Mouse (Mus musculus): ENCODE measurements at regions not wholly inside any gene's neighbourhood (a gene's known extent, or its start where the extent isn't known, plus 50 kb on each side); places are given as distances from the start of the nearest gene placed in this dataset.

DNA sequence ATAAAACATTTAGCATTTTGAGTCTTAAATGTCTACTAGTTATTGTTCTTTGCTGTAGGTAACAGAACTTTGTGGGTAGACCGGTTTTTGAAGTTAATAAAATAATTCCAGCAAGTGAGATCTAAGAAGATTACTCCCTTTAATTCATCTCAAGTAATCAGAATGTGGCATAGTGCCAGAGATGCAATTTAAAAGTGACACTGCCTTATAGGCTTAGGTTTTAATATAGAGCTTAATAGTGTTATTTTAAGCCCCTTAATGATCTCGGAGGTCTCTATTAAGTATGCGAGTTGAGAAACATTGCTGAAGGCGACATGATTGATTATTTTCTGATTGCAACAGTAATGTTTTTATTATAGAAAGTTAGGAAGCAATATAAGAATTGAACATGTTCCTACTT lies 78.3 kb downstream of the Ccdc71l start:
- Histone ChIP-seq H3K9ac (replicated peaks; ENCODE audit: low read depth, low read length) (no peak overlapping the region), H3K36me3 (ENCODE audit: control insufficient read depth, insufficient read depth, low read length) (no peaks in the 10 kb centered on the region), H3K4me1 (ENCODE audit: control insufficient read depth, insufficient read depth, low read length) (no peaks in the 10 kb centered on the region), H3K27me3 (ENCODE audit: control insufficient read depth, insufficient read depth, low read length) (no peaks in the 10 kb centered on the region), H3K4me2 (ENCODE audit: low read depth, low read length) (no peak overlapping the region), H3K27ac (ENCODE audit: low read depth, low read length) (no peak overlapping the region), H3K4me3 (ENCODE audit: low read depth, low read length) (no peak overlapping the region), H3K9me3 (ENCODE audit: control insufficient read depth, low read length) (no peaks in the 10 kb centered on the region)
- no peak for ATAC-seq (ENCODE audit: low read depth)
- WGBS, result 81% methylated on average over 4 of the region's 4 CpGs

DNA sequence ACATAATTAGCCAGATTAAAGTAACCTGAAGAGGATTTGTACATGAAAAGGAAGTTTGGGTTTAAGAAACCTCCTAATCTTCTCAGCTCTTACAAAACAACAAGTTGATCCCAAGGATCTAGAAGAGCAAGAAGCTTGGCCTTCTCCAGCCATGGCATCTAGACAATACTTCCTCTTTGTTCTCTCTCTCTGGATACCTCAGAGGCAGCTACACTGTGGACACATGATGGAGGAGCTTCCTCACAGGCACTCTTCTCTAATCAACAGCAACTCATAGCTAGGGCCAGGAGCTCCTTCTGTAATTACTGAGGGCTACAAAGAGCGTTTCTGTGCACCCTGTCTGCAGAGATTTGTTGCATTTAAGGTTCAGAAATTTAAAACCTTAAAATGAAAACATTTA lies 79.9 kb downstream of the Ccdc71l start:
- H3K27me3 ChIP-seq (ENCODE audit: control insufficient read depth, insufficient read depth, low read length), result no peaks in the 10 kb centered on the region
- no peak for ATAC-seq (ENCODE audit: low read depth)
- H3K9me3 ChIP-seq (ENCODE audit: control insufficient read depth, low read length), result no peaks in the 10 kb centered on the region
- H3K9ac ChIP-seq (replicated peaks; ENCODE audit: low read depth, low read length), result no peak overlapping the region
- H3K4me1 ChIP-seq (ENCODE audit: control insufficient read depth, insufficient read depth, low read length), result no peaks in the 10 kb centered on the region
- no peak overlapping the region for H3K27ac ChIP-seq (ENCODE audit: low read depth, low read length)
- 75% methylated on average over 1 of the region's 1 CpGs for WGBS
- no peak overlapping the region for H3K4me2 ChIP-seq (ENCODE audit: low read depth, low read length)
- H3K4me3 ChIP-seq (ENCODE audit: low read depth, low read length), result no peak overlapping the region
- no peaks in the 10 kb centered on the region for H3K36me3 ChIP-seq (ENCODE audit: control insufficient read depth, insufficient read depth, low read length)

DNA sequence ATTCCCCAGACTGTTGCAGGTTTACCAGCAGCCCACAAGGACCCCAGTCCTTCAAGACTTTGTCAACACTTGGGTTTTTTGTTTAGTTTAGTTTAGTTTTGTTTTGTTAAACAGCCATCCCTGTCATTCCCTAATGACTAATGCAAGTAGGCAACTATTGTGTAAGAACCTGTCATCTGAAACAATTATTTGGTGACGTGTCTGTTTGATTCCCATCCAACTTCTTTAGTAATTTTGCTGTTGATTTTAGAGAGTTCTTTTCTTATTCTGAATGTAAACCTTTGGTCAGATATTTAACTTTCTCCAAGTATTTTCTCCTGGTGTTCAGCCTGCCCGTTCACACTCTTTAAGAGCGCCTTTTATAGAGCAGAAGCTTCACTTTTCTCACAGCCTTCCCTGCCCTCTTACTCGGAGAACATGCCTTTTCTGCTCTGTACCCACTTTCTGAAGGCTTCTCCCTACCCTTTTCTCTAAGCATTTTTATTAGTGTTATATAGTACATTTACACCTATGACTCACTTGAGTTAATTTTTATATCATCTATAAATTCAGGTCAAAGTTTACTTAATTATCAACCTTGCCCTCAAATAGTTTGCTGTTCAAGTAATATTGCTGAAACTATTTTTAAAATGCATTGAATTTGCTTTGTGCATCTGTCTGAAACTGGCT lies 82.0 kb downstream of the Ccdc71l start:
- H3K9me3 ChIP-seq (ENCODE audit: control insufficient read depth, low read length), result no peaks in the 10 kb centered on the region
- no peak overlapping the region for H3K9ac ChIP-seq (replicated peaks; ENCODE audit: low read depth, low read length)
- 85% methylated on average over 4 of the region's 4 CpGs for WGBS
- H3K4me2 ChIP-seq (ENCODE audit: low read depth, low read length), result no peak overlapping the region
- ATAC-seq (ENCODE audit: low read depth), result no peak
- no peaks in the 10 kb centered on the region for H3K36me3 ChIP-seq (ENCODE audit: control insufficient read depth, insufficient read depth, low read length)
- no peak overlapping the region for H3K4me3 ChIP-seq (ENCODE audit: low read depth, low read length)
- H3K4me1 ChIP-seq (ENCODE audit: control insufficient read depth, insufficient read depth, low read length), result no peaks in the 10 kb centered on the region
- no peak overlapping the region for H3K27ac ChIP-seq (ENCODE audit: low read depth, low read length)
- H3K27me3 ChIP-seq (ENCODE audit: control insufficient read depth, insufficient read depth, low read length), result no peaks in the 10 kb centered on the region

DNA sequence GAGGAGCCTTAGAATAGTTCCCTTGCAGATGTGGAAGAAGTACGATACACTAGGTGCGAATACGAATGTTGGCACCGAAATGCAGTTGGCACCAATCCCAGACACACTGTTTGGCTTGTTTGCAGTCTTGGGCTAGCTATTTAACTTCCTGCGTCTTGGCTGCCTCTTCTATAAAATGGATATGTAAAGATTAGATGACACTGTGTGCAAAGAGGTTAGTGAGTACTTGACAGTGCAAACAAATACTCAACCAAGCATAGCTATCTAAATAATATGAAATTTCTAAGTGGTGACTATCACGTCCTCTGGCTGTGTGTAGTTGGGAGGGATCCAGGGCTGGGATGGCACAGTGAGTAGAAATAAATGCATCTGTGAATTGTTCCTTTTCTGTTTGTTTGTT lies 86.9 kb downstream of the Ccdc71l start:
- no peaks in the 10 kb centered on the region for H3K4me1 ChIP-seq (ENCODE audit: control insufficient read depth, insufficient read depth, low read length)
- H3K4me2 ChIP-seq (ENCODE audit: low read depth, low read length), result no peak overlapping the region
- no peak overlapping the region for H3K4me3 ChIP-seq (ENCODE audit: low read depth, low read length)
- H3K9ac ChIP-seq (replicated peaks; ENCODE audit: low read depth, low read length), result no peak overlapping the region
- H3K9me3 ChIP-seq (ENCODE audit: control insufficient read depth, low read length), result no peaks in the 10 kb centered on the region
- no peak for ATAC-seq (ENCODE audit: low read depth)
- H3K27ac ChIP-seq (ENCODE audit: low read depth, low read length), result no peak overlapping the region
- no peaks in the 10 kb centered on the region for H3K27me3 ChIP-seq (ENCODE audit: control insufficient read depth, insufficient read depth, low read length)
- WGBS, result 80% methylated on average over 6 of the region's 6 CpGs
- no peaks in the 10 kb centered on the region for H3K36me3 ChIP-seq (ENCODE audit: control insufficient read depth, insufficient read depth, low read length)

DNA sequence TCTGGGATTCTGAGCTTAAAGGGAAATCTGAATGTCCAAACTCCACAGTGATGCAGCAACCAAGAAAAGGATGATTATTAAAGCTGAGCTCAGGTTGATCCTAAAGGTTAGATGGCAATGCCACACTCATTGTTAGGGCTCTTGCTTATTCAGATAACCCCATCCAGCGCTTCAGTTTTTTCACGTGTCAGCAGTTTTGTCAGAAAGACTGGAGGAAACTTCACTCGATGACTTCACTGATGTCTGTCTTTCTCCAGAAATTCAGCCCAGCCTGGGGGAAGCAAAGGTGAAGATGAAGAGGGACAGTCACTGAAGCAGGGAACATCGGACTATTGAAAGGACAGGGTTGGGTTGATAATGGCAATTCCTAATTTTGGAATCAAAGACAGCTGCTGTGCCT lies 91.4 kb downstream of the Ccdc71l start:
- 85% methylated on average over 4 of the region's 4 CpGs for WGBS
- H3K9ac ChIP-seq (replicated peaks; ENCODE audit: low read depth, low read length), result no peak overlapping the region
- no peak for ATAC-seq (ENCODE audit: low read depth)

DNA sequence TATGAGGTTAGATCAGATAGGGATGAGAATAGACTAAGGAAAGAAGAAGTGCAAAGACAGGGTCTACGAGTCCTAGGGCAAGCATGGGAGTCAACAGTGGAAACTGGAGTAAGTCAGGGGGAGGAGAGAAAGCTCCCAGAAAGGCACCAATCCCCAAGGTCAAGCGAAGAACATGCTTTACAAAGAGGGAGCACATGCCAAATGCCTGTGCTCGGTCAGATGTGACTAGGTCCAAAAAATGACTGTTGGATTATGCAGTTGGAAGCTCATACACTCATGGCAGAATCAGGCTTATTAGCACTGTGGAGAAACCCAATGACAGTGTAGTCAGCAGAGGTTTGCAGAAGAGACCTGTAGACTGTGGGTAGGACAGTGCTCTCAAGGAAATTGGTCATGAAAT lies 100.9 kb downstream of the Ccdc71l start:
- Histone ChIP-seq H3K27ac (ENCODE audit: low read depth, low read length) (no peak overlapping the region), H3K4me2 (ENCODE audit: low read depth, low read length) (no peak overlapping the region), H3K36me3 (ENCODE audit: control insufficient read depth, insufficient read depth, low read length) (no peaks in the 10 kb centered on the region), H3K4me1 (ENCODE audit: control insufficient read depth, insufficient read depth, low read length) (no peaks in the 10 kb centered on the region), H3K9ac (replicated peaks; ENCODE audit: low read depth, low read length) (no peak overlapping the region), H3K27me3 (ENCODE audit: control insufficient read depth, insufficient read depth, low read length) (no peaks in the 10 kb centered on the region), H3K9me3 (ENCODE audit: control insufficient read depth, low read length) (no peaks in the 10 kb centered on the region), H3K4me3 (ENCODE audit: low read depth, low read length) (no peak overlapping the region)
- 89% methylated on average over 3 of the region's 3 CpGs for WGBS
- ATAC-seq (ENCODE audit: low read depth), result no peak

More for the DNA sequence above, 91.4 kb downstream of the Ccdc71l start:
- H3K27me3 ChIP-seq (ENCODE audit: control insufficient read depth, insufficient read depth, low read length), result no peaks in the 10 kb centered on the region
- no peak overlapping the region for H3K4me2 ChIP-seq (ENCODE audit: low read depth, low read length)
- no peak overlapping the region for H3K27ac ChIP-seq (ENCODE audit: low read depth, low read length)
- no peaks in the 10 kb centered on the region for H3K9me3 ChIP-seq (ENCODE audit: control insufficient read depth, low read length)
- no peaks in the 10 kb centered on the region for H3K4me1 ChIP-seq (ENCODE audit: control insufficient read depth, insufficient read depth, low read length)
- no peak overlapping the region for H3K4me3 ChIP-seq (ENCODE audit: low read depth, low read length)
- H3K36me3 ChIP-seq (ENCODE audit: control insufficient read depth, insufficient read depth, low read length), result no peaks in the 10 kb centered on the region

DNA sequence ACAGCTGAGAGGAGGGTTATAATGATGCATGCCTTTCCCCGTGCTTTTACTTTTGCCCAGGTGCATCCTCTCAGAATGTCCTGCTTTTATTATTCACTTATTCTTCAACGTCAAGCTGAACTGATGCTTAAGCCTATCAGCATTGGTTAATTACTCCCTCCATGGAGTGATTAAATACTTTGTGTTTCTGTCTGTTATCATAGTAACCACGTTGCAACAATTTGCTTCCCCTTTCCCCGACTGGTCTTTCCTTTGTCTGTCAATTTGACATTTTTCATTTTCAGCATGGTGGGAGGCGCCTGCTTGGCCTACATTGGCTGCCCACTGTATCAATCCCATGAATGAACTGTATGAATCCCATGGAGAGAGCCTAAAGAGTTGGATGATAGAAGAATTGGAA lies 101.8 kb downstream of the Ccdc71l start:
- H3K4me1 ChIP-seq (ENCODE audit: control insufficient read depth, insufficient read depth, low read length), result no peaks in the 10 kb centered on the region
- ATAC-seq (ENCODE audit: low read depth), result no peak
- no peaks in the 10 kb centered on the region for H3K27me3 ChIP-seq (ENCODE audit: control insufficient read depth, insufficient read depth, low read length)
- H3K27ac ChIP-seq (ENCODE audit: low read depth, low read length), result no peak overlapping the region
- no peaks in the 10 kb centered on the region for H3K9me3 ChIP-seq (ENCODE audit: control insufficient read depth, low read length)
- no peak overlapping the region for H3K4me2 ChIP-seq (ENCODE audit: low read depth, low read length)
- 71% methylated on average over 5 of the region's 5 CpGs for WGBS
- H3K4me3 ChIP-seq (ENCODE audit: low read depth, low read length), result no peak overlapping the region
- H3K36me3 ChIP-seq (ENCODE audit: control insufficient read depth, insufficient read depth, low read length), result no peaks in the 10 kb centered on the region
- no peak overlapping the region for H3K9ac ChIP-seq (replicated peaks; ENCODE audit: low read depth, low read length)

DNA sequence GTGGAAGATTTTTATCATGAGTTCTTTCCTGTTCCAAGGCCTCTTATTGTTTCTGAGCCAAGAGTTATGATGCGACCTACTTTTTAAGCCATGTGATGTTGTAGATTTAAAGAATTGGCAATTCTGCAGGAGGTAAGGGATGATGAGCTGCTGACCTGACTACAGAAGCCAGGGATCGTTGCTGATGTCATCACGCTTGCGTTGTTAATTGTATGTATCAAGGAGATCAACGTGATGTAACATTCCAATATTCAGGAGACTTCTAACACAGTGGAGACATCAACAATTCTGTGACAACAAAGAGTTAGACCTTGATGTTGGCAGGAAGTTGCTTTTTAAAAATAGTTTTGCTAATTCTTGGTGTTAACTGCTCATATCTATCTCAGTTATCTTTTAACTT lies 102.5 kb downstream of the Ccdc71l start:
- Histone ChIP-seq H3K27ac (ENCODE audit: low read depth, low read length) (no peak overlapping the region), H3K9me3 (ENCODE audit: control insufficient read depth, low read length) (no peaks in the 10 kb centered on the region), H3K4me2 (ENCODE audit: low read depth, low read length) (no peak overlapping the region), H3K4me3 (ENCODE audit: low read depth, low read length) (no peak overlapping the region), H3K27me3 (ENCODE audit: control insufficient read depth, insufficient read depth, low read length) (no peaks in the 10 kb centered on the region), H3K4me1 (ENCODE audit: control insufficient read depth, insufficient read depth, low read length) (no peaks in the 10 kb centered on the region), H3K9ac (replicated peaks; ENCODE audit: low read depth, low read length) (no peak overlapping the region), H3K36me3 (ENCODE audit: control insufficient read depth, insufficient read depth, low read length) (no peaks in the 10 kb centered on the region)
- 95% methylated on average over 5 of the region's 5 CpGs for WGBS
- ATAC-seq (ENCODE audit: low read depth), result no peak

DNA sequence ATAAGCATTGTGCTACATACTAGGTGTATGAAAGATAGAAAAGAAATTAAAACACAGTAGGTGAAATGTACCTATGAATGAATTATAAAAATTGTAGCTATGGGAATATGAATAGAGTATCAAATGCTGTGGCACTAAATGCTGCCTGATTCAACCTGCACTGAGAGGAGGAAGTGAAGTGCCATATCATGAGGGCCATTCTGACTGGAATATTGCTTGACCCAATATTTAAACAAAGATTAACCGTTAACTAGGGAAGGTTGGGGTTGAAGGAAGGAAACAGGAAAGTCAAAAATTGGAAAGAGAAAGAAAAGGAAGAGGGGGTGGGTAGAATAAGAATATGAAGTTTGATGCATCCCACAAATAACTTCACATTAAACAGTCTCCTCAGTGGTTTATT lies 103.8 kb downstream of the Ccdc71l start:
- no peak for ATAC-seq (ENCODE audit: low read depth)
- H3K36me3 ChIP-seq (ENCODE audit: control insufficient read depth, insufficient read depth, low read length), result no peaks in the 10 kb centered on the region
- H3K4me3 ChIP-seq (ENCODE audit: low read depth, low read length), result no peak overlapping the region
- H3K9me3 ChIP-seq (ENCODE audit: control insufficient read depth, low read length), result no peaks in the 10 kb centered on the region
- H3K9ac ChIP-seq (replicated peaks; ENCODE audit: low read depth, low read length), result no peak overlapping the region
- H3K4me2 ChIP-seq (ENCODE audit: low read depth, low read length), result no peak overlapping the region
- H3K27ac ChIP-seq (ENCODE audit: low read depth, low read length), result no peak overlapping the region
- no peaks in the 10 kb centered on the region for H3K27me3 ChIP-seq (ENCODE audit: control insufficient read depth, insufficient read depth, low read length)
- no peaks in the 10 kb centered on the region for H3K4me1 ChIP-seq (ENCODE audit: control insufficient read depth, insufficient read depth, low read length)
- WGBS, result 84% methylated on average over 1 of the region's 1 CpGs

Data from neural tube, embryonic 14.5 days (tissue).